Mouse (Mus musculus) urinary bladder, postnatal 4 days (tissue): ENCODE measurements at regions not wholly inside any gene's neighbourhood (a gene's known extent, or its start where the extent isn't known, plus 50 kb on each side); places are given as distances from the start of the nearest gene placed in this dataset.
"Not testable (repeated sequence)": the region's sequence is repeated elsewhere in the genome, so short reads cannot be mapped to it uniquely, and the experiment has no call there.

Source experiments
- DNase-seq, 2 experiments: peaks; one replicate each; pipeline ENCODE4 v3.0.0; 2021 to 2022; ENCODE audit warnings: low spot score in 2 of 2

DNA sequence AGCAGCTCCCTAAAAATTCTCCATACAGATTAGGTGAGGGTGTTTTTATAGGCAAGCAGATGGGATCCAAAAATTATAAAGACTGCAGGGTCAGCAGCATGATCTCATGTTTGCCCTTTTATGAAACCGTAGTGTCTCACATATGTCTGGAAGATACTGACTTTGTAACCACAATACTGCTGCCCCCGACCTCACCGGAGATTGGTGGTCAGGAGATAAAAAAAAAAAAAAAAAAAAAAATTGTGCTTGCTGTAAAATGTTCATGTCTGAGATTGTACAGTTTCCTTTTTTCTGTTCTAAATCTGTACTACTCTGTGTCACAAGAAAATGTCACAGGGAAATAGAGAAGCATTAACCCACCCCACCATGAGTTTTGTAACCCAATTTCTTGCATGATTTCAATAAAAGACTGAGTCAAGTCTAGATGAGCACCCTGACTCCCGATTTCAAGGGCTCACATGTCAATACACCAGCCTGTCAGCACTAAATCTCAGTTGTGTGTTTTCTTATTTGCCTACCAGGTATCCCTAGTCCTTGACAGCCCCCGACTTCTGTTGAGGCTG is 169.5 kb upstream of the Ipo5 start:
- DNase-seq, result no peak

DNA sequence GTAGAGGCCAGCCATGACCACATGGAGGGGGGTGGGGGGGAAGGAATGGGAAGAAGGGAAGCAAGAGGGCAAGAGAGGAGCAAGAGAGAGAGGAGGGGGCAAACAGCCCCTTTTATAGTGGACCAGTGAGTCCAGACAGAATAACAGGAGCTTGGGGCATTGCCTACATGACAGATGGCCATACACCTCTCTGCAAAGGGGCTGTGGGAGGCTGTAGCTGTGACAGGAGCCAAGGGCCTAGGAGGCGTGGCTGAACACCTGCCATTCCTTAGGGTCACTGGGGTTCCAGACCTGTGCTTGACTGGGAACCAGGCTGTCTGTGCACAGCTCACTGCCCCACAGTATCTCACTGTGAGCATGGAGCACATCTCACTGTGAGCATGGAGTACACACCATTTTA is 157.0 kb upstream of the Ipo5 start:
- DNase-seq, result no peak

DNA sequence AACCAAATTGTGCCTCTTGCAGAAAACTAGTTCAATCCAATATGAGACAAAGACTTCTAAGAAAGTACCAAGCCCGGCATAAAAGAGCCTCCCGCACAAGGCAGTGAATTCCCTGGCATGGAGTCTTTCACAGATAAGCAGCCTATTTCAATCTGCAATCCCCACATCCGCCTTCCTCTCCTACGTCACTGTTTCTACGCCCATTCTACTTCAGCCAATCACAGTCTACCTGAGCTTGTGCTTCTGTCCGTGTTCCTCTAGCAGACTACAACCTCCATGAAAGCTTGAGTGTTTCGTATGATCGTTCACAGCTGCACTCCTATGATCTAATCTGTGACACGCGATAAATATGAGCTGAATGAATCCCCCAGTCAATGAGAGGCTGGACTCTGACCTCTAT is 155.6 kb upstream of the Ipo5 start:
- DNase-seq, result no peak

DNA sequence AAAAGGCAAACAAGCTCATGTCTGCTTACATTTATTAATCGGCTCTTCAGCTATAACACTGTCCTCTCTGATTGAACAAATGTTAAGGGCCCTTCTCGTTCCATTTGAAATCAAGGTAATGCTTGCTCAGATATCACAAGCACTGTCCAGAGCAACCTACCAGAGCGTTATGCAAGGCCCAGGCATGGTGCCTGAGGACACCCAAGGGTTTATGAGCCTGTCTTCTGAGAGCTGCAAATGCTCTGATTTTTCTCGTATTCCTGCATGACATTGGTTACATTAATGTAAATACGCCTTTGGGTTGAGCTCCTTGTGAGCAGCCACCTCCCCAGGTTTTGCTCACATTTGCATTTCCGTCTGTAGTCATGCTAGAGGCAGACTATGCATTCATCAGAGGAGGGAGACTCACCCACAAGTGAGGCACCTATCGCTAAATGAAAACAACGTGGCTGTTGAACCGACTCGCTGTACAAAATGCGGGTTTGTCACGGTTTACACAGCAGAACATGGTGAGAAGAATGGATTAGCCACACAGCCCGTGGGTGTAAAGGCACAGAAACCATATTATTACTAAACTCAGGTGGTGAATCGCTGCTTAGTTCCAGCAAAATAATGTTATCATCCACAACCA is 152.7 kb upstream of the Ipo5 start:
- DNase-seq, result no peak

DNA sequence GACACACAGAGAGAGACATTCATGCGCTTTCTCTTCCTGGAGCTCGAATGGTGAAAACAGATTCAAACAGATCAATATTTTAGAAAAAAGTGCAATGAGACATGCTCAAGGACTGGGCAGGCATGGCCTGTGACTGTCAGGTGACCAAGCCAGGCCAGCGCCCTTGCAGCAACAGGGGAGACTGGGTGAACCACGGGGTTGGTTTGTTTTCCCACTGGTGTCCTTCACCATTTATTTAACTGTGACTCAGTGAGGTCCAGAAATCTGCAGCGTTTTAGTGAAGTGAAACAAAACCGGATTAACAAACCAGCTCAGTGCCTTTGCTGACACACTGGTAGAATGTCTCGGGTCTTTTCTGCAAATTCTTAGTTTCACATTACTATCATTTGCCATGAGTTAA is 148.9 kb upstream of the Ipo5 start:
- no peak for DNase-seq

DNA sequence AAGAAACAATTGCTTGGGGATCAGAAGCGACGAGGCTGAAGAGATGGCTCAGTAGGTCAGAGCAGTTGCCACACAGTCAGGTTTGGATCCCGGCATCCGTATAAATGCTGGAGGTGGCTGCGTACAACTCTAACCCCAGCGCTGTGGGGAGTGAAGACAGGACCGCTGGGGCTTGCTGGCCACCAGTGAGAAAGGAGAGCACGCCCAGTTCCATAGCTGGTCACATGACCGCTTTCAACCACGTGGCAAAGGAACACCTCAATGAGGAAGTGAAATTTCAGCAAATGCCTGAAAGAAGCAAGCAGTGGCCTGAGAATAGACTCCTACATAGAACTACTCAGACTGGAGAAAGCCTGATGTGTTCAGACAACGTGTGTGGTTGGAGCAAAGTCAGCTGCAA is 148.3 kb upstream of the Ipo5 start:
- no peak for DNase-seq

DNA sequence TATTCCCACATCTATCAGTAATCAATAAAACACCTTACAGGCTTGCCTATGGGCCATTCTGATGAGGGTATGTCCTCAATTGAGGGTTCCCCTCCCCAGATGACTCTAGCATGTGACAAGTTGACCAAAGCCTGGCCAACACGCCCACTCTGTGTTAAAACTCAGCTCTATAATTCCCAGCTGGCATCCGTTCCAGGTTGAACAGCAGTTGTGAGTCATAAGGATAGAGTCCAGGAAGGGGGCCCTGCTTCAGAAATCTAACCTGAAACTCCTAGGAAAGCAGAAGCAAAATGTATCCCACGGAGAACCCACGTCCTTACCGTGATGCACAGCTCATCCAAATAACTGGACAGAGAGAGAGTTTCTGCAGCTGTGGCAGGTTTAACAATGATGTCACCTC is 147.2 kb upstream of the Ipo5 start:
- DNase-seq, result no peak

DNA sequence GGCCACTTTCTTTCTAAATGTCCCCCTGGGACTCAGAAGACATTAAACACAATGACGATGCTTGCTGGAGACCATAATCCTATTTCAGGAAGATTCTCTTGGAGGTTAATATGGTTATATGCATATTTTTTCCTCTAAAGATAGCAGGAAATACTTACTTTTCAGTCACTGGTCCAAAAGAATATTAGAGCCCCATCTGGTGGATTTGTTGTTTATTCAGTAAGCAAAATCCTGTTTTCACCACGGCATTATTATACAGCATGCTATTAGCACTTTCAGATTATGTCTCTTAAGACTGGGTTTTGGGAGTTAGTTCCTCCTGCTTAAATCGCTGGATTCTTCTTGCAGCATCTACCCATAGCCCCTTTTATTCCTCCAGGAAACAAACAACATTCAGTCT is 146.6 kb upstream of the Ipo5 start:
- no peak for DNase-seq

DNA sequence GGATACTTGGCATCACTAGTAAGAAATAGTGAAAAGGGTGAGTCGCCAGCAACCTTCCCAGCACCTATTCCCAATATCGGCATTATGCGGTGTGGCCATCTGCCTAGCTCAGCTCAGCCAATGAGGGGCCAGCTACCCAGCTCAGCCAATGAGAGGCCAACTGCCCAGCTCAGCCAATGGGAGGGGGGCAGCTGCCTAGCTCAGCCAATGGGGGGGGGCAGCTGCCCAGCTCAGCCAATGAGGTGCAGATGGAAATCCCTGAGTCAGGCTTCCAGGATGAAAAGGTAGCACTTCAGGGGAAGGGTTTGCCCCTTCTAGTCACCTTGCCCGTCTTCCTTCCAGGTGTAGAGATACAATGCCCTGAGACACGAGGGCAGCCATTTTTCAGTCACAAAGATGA is 144.6 kb upstream of the Ipo5 start:
- no peak for DNase-seq

DNA sequence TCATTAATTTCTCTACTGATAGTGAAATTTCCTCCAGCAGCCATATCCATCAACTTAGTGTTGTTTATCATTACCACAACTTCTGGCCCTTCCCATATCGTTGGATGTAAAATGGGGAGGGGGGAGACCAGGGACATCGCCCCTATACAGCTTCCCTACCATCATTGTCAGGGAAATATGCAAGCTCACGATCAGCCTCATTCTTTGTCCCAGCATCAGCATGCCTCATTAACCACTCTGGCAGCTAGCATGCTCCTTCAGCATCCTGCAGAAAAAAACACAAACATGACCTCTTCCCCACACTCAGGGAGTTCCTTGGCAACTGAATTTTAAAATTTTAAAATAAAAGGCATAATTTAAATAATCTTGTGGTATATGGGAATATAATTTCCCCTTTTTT is 140.4 kb upstream of the Ipo5 start:
- no peak for DNase-seq

DNA sequence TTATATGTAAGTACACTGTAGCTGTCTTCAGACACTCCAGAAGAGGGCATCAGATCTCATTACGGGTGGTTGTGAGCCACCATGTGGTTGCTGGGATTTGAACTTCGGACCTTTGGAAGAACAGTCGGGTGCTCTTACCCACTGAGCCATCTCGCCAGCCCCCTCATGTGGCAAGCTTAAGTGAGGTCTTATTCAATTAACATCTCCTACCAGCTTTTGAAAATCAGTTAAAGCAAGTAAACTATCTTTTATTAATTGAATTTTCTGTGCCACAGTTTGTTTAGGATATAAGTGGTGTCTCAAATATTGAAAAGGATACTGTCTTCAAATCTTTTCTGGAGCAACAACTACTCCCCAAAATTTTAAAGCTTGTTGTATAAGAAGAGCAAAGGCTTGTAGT is 138.0 kb upstream of the Ipo5 start:
- not testable (repeated sequence) for DNase-seq

DNA sequence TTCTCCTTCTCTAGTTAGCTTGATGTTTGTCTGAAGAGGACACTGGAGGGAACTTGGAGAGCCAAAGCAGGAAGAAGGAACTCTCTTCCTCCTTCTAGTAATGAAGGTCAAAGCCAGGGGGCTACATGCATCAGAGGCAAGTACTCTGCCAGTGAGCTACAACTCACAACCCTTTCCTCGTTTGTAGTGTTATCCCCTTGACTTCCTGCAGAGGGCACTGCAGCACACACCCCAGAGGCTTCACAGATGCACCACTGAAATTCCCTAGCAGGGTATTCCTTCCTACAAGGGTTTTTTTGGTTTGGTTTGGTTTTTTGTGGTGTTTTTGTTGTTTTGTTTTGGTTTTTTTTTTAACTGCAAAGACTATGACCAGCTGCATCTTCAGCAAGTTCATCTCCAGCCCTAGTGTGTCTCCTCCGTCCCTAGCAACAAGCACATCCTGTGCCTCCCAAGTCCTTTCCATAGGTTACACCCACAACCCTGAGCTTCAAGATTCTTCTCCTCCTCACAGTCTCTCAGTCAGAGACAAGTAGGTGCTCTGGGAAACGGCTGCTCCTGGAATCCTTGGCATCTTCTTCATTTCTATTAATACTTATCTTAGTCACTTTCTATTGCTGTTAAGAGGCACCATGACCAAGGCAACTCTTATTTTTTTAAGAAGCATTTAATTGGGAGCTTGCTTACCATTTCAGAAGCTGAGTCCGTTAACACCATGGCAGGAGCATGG is 119.0 kb upstream of the Ipo5 start:
- no peak for DNase-seq

DNA sequence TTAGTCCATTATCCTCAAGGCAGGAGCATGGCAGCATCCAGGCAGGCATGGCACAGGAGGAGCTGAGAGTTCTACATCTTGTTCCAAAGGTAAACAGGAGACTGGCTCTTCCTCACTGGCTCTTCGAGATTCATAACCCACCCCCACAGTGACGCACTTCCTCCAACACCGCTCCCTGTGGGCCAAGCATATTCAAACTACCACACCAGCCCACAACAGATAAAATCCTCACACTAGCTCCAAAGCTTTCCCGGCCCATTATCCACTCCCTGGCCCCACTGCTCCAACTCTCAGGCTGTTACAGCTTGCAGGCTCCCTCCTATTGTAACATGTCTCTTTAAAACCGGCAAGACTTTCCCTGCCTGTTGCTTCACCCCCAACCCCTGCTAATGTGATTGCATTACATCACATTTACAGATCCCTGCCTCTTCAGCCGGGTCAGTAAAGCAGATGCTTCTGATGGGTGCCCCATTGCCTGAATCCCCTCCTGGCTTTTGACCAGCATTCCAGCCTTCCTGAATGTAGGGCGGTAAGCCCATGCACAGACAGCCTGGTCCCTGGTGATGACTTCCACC is 113.0 kb upstream of the Ipo5 start:
- no peak for DNase-seq

DNA sequence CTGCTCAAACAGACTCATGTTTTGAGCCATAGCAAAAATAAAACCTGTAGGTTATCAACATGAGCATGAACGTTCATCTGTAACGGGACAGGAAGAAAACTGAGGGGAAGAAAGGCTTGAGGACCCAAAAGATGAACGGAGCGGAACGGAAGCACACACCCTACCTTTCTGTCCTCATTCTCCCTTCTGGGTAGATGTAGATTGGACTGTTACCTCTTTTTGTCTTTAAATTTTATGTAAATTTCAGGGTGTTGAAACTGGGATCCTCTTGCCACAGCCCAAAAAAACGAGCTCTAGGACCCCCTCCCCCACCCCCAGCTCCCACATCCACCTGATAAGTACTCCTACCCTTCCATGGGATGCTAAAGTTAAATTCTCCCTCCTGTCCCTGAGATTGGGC is 107.8 kb upstream of the Ipo5 start:
- no peak for DNase-seq

DNA sequence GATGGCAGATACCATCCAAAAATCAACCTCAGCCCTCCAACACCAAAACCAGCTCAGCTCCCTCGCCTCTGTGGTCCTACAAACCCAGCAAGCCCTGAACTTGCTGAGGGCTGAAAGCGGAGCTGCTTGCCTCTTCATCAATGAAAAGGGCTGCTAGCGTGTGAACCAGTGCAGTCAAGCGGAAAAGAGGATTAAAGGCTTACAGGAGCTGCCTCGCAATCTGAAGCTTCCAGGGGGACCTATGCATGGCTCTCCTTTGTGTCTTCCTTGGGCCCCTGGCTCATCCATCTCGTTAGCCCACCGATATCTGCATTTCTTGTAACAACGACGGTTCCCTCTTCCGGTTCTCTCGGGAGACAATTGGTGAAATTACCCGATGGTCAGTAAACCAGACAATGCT is 107.3 kb upstream of the Ipo5 start:
- DNase-seq, result no peak

DNA sequence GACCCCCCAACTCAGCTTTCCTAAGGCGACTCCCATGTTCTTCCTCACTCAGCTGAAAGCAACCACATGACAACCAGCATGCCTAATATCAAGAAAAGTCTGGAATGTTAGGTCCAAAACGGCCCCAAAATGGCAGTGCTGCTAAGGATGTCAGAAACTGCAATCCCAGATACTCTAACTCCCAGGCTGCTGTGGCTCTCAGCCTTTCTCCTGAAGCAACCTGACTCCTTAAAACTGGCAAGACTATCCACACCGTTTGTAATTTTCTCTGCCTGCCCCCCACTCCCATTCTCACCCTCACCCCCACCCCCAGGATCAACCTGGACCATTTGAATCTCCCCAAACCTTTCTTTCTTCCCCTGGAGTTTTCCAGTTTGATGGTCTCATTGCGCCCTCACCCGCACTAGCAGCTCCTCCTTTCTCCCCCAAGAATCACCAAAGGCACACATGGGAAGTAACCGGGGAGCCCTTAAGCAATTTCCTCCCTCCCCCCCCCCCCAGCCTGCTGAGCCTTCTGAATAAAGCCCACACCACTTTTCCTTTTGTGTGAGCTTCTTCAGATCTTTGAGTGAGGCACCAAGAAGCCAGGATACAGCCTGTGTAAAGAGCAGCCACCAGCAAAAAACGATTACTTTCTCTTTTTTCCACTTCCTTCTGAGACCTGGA is 106.7 kb upstream of the Ipo5 start:
- no peak for DNase-seq

DNA sequence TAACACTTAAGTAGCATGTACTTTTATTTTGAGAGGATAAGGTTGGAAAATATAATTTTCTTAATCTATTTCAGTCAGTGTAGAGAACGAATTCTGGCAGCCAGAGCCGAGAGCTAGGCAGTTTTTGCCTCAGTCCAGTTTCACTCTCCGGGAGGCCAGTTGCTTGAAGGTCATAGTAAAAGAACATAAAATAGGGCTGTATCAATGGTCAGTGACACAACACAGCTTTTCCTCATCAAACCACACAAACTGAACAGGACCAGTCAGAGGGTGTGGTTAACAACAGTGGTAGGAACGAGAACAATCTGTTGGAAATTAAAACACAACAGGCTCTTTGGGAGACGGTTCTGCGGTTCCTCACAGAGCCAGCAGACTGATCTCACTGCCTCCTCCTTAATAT is 105.9 kb upstream of the Ipo5 start:
- no peak for DNase-seq

DNA sequence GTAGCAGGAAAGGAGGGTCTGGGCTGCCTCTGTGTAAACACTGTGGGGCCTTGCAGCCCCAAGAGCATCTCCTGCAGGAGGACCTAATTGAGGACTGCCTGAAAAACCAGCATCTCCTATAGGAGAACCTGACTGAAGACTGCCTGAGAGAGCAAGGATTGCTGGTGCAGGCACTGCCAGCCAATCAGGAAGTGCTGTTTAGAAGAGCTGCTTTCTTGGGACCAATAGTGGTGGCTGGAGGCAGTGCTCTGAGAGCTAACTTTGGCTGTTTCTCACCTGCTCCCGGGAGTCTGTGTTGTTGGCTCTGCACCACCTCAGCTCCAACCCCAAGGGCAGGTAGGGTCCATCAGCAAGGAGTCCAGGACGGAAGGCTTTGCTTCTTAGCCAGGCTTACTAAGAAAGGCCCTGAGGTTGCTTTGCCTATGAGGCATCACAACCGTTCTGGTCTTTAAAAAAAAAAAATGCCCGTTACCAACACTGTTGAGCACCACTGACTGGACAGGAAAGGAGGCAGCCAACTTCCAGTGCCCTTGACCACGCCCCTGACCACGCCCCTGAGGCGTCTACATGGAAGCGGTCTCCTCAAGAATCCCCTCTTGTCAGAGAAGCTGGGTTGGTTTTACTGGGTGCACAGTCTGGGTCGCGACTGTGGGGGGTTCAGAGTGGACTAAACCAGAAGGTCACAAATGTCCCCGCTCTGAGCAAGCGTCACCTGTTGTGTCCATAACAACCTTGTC is 105.0 kb upstream of the Ipo5 start:
- DNase-seq, result not testable (repeated sequence)

DNA sequence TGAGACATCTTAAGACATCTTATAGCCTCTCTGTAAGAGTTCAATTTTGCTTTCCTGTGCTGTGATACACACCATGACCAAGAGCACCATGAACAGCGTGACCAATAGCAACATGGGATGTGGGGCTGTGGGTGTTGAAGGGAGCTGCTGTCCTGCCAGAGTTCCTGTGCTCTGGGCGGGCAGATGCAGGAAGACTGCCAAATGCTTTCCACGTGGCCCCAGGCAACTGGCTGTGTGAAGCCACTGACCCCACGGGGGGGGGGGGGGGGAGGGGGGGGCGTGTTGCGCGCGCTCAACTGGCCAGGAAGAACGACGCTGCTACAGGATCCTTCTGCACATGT is 104.5 kb upstream of the Ipo5 start:
- DNase-seq, result no peak

DNA sequence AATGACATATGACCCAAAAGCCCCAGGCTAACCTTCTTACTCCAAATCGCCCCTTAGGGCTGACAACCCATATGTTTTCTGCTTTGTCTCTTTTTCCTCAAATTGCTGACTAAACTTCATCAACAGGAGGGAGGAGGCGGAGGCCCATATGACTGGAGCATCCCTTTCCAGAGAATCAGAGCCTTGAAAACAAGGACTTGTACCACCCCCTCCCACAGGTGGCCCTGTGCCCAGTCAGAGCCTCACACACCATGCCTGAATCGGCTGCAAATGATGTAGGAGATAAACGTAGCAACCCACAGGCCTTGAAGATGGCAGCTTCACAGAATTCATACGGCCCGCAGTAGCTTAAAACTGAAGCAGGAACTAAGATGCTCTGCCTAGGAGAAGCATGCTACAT is 101.7 kb upstream of the Ipo5 start:
- DNase-seq, result no peak

DNA sequence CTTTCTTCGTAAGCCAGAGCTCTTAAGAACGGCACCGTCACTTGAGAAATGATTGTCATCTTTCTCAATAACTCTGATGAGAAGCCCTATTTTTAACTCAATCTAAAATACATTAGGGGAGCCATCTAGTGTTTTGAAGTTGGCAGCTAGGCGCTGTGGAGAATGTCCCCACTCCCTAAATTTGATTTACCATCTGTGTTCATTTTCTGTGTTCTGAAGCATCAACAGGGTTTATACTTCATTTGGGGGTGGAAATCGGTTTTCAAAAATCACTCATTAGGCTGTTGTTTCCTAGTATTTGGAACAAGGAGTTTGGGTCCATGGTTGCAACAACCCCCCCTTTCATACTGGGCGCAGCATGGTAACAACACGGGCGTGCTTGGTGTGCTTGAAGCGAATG is 97.1 kb upstream of the Ipo5 start:
- DNase-seq, result no peak

DNA sequence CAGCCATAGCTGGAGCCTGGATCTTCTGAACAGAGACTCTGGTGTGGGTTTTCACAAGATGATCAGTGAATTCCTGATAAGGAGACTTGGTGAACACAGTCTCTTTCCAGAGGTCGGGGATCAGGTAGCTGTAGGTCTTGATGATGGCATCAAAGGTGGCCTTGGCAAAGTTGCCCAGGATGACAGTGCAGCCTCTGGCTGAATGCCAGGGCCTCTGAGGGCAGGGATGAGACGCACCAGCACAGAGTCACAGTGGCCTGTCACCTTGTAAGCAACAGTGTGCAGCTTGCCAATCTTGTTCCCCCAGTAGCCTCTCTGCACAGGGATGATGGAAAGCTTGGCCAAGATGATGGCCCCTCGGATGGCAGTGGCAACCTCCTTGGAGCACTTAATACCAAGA is 95.9 kb upstream of the Ipo5 start:
- DNase-seq, result not testable (repeated sequence)
